Mouse (Mus musculus) brain, embryonic 14.5 days (tissue): ENCODE data around the gene Igsf11.

ENCODE experiments used
- CTCF ChIP-seq: fragments of 200-500 bp; IDR thresholded peaks from 2 replicates; pipeline ENCODE4 v1.5.1; 2012; ENCODE audit warnings: inconsistent platforms, mild to moderate bottlenecking, moderate library complexity, borderline replicate concordance; ENCODE audit not compliant: insufficient read depth, insufficient read length; ENCODE audit errors: extremely low read depth
- POLR2A ChIP-seq: fragments of 200-500 bp; IDR thresholded peaks from 2 replicates; pipeline ENCODE4 v1.6.1; 2012; ENCODE audit warnings: mild to moderate bottlenecking, inconsistent platforms, borderline replicate concordance; ENCODE audit not compliant: poor library complexity, insufficient read depth, insufficient read length, severe bottlenecking; ENCODE audit errors: extremely low read depth

DNA sequence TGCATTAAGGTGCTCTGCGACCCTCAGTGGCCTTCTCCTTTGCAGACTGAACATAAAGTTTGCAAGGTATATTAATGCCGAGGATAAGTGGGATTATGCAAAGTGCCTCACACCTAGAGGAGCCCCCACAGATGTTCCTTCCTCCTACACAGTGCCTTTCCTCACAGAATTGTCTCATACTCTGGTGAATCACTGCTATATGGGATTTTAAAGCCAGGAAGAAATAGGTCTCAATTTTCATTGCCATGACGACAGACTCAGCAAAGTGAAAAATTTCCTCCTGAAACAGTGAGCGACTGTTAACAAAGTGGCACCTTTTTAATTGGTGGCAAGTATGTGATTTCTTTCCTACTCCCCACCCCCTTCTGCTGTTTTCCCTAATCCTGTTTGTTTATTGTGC is 18.0 kb upstream of the Igsf11 start:
- TF ChIP-seq POLR2A (no peak), CTCF (no peak)
